Mouse (Mus musculus) spleen, adult 18-20 months (tissue): ENCODE results near the gene Foxg1.

Source experiments
- DNase-seq, 2 experiments: peaks; one replicate each; pipeline ENCODE4 v3.0.0; 2022; ENCODE audit warnings: mixed read lengths in 2 of 2

The Foxg1 gene

GRCm38 (mm10) chr12:49417963-49418362 is 35.5 kb downstream of the Foxg1 start:
- DNase-seq = no peak
